Mouse (Mus musculus): ENCODE measurements at regions not wholly inside any gene's neighbourhood (a gene's known extent, or its start where the extent isn't known, plus 50 kb on each side); places are given as distances from the start of the nearest gene placed in this dataset.

DNA sequence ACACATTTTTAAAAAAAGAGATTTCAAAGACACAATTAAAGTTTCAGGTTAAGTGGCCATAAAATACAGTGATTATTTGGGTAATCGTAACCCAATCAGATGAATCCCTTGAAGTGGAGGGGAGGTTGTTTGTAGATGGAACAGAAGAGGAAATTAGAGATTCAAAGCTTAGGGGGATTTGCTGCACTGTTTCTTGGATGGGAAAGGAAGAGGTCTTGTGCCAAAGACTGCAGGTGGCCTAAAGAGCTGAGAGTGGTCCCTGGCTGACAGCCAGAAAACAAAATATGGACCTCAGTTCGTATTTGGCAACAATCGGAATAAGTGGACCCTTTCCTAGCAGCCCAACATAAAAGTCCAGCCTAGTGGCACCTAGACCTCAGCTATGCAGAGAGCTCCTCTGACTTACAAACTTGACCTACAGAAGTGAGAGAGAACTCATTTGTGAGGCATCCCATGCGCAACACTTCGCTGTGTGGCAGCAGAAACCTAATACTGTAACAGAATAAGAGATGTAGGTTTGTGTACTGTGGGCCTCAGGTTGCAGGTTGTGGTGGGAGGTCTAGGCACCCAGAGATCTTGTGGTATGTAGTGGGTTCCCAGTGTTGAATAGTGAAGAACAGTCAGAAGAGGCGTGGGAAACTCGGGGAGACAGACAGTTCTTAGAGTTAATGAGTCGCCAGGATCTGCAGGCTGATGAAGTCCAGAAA, 110.0 kb upstream of the Ccdc54 start:
- DNase-seq: no peak

GRCm38 (mm10) chr16:50700123-50700522, 109.2 kb upstream of the Ccdc54 start:
- DNase-seq: no peak

GRCm38 (mm10) chr16:50697722-50698121, 106.8 kb upstream of the Ccdc54 start:
- DNase-seq: no peak

GRCm38 (mm10) chr16:50696052-50696451, 105.1 kb upstream of the Ccdc54 start:
- DNase-seq: no peak

GRCm38 (mm10) chr16:50694045-50694444, 103.1 kb upstream of the Ccdc54 start:
- DNase-seq: no peak

DNA sequence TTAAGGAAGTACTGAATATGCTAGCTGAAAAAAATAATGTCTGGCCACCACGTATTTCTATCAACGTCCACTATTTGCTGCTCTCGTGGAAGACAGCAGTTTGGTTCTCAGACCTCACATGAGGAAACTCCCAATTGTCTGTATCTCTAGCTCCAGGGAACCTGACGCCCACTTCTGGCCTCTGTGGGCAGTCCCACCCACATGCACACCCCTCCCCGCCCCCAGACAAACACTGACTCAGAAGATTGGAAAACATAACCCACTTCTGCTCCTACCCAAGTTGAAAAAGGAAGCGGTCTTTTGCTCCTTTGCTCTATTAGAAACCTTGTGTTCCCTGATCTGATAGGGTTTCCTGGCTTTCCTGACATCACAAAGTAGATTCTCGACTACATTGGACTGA, 99.9 kb upstream of the Ccdc54 start:
- DNase-seq: no peak

- no peak for DNase-seq
These were observed 98.6 kb upstream of the Ccdc54 start for GRCm38 (mm10) chr16:50689525-50689924.

GRCm38 (mm10) chr16:50688818-50689506, 98.0 kb upstream of the Ccdc54 start:
- DNase-seq: peak; percentile 6

GRCm38 (mm10) chr16:50679698-50680097, 88.7 kb upstream of the Ccdc54 start:
- no peak for DNase-seq

GRCm38 (mm10) chr16:50673339-50673738, 82.4 kb upstream of the Ccdc54 start:
- DNase-seq: no peak

DNA sequence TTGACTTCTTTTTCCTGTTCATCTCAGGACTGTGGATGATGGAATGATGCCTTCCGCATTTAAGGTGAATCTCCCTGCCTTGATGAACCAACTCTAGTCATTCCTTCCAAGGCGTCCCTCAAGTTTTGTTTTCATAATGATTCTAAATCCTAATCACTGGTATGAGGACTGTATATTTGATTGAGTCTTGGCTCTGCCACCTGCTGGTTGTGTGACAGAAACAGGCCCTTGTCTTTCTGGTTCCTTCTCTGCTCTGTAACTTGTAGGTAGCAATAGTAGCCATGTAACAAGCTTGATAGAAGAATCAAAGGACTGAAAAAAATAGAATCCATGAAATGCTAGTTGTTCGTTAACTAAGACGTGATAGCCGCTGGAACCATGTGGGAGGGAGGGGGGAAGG, 81.8 kb upstream of the Ccdc54 start:
- no peak for DNase-seq

- DNase-seq: no peak
These were observed 80.2 kb upstream of the Ccdc54 start for GRCm38 (mm10) chr16:50671170-50671569.

DNA sequence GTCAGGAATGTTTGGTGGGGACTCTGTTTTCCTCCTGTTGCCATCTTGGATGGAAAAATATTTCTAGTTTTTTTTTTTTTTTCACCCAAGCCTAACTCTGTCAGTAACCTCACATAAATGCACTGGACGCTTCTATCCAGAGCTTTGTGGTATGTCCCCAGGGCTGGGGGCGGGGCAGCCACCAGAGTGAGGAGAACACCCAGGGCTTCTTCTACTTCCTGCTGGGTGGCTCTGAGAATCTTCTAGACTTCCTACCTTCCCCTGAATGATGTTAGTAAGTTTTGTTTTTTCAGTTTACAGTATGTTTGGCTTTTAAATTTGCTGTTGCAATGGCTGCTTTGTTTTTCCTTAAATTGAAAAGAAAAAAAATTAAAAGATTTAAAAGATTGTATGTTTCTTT, 73.3 kb upstream of the Ccdc54 start:
- DNase-seq: no peak

All from retina, postnatal 1 day (tissue).